Mouse (Mus musculus) frontal cortex, postnatal 10 days (tissue): ENCODE results near the gene Ddx58.
A peak's percentile ranks its signal among the peaks of the same experiment; 100 is the strongest.

Experiments
- DNase-seq, 2 experiments: peaks; one replicate each; pipeline ENCODE4 v3.0.0; 2022; ENCODE audit warnings: low spot score in 2 of 2, mixed read lengths in 1 of 2

The Ddx58 gene

DNA sequence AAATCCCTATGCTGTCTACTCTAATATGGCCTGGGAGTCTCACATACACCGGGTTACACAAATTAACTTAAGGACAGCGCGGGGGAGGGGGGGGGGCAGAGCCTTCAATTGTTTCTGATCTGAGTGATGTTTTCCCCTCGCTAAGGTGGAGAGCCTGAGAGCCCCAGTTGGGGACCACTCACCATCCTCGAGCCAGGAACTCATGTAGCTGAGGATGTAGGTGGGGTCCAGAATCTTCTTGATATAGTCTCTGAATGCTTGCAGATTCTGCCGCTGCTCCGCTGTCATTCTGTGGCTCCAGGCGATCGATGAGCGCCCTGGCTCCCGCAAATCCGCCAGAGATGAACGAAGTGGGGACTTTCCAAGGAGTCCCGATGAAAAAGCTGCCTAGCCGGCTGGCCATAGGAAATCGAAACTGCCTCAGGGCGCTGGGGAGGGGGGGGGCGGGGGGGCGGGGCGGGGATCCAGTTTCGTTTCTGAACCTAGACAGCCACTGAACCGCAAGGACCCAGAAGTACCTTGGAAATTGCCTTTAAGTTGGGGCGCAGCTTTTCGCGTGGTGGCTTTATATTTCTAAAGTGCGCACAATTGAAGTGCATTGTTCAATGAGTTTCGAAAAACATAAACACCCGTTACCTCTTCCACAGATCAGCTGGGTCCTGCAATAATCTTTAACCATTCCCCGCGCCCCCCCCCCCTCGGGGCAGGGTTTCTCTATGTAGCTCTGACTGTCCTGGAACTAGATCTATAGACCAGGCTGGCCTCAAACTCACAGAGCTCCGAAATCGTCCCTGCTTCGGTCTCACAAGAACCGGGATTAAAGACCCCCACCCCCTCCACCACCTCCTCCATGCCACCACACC lies at the start of gene Ddx58:
TSS of gene Ddx58 (minus strand) at position 420 of the 863 bp plus-strand sequence.
- no peak for DNase-seq

GRCm38 (mm10) chr4:40289046-40289445 lies 49.4 kb upstream of the Ddx58 start:
- no peak for DNase-seq

DNA sequence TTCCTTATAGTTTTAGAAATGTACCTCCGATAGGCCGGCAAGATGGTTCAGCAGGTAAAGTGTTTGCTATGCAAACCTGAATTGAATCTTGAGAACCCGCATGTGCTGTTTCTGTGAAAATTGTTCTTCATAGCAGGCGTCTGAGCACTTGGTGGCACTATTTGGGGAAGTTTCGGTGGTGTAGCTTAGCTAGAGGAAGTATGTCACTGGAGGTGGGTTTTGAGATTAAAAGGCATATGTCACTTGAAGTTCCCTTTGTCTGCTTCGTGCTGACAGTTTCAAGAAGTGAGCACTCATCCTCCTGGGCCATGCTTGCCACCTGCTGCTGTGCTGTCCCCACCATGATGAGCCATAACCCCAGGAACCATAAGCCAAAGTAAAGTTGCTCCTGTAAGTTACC lies 47.8 kb upstream of the Ddx58 start:
- DNase-seq = no peak

DNA sequence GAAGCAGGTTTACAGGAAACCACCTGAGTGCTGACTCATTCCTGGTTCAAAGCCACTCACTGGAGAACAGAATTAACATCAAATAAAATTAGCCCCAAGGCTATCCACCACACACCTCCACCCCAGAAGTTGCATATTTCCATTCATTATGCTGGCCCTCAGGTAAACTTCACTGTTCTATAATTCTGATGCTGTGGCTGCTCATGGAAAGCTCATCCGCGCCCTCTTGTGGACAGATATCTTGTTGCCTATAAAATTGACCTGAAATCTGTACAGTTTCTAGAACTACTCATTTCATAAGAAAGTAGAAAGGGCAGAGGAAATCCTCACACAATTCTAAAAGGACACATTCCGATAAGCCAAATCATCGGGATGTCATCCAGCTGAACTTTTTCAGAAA lies 46.0 kb upstream of the Ddx58 start:
- peak in 1 of 2 experiments; percentile 47 for DNase-seq

GRCm38 (mm10) chr4:40279276-40279900 lies 39.8 kb upstream of the Ddx58 start, which contains the start of gene Ndufb6:
Ndufb6 (minus strand) TSS chr4:40279421.
- peak; percentile 82 to 92 for DNase-seq

- no peak for DNase-seq
These were observed 39.2 kb upstream of the Ddx58 start for GRCm38 (mm10) chr4:40278880-40279275.

DNA sequence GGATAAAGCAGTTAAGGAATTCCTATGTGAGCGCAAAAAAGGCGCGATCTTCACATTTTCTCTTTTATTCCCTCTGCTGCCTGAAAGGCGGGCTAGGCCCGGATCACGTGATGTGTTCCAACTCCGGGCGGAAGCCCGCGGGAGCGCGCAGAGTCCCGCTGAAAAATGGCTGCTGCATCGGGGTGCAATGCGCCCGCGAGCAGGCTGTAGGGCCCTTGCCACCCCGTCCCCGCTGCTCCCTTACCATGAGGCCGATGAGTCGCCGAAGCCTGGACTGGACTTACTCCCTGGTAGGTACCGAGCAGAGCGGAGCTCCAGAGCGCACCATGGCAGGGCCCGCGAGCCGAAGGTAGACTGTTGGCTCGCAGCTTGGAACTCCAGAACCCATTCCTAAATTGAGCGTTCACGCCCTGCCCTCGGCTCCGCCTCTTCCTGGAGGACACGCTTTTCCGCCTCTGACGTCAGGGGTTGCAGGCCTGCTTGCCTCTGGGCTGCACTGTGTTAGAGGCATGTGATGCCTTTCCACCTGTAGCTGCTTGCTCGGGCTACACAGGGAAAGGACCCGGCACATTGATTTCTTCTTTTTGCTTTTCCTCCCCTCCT lies 29.9 kb upstream of the Ddx58 start, which contains the start of the genes Smim27 and Topors:
TSS of gene Smim27 (plus strand) at position 150 of the 603 bp plus-strand sequence.
TSS of gene Topors (minus strand) at position 421 of the 603 bp plus-strand sequence.
- DNase-seq = peak; percentile 90 to 93

DNA sequence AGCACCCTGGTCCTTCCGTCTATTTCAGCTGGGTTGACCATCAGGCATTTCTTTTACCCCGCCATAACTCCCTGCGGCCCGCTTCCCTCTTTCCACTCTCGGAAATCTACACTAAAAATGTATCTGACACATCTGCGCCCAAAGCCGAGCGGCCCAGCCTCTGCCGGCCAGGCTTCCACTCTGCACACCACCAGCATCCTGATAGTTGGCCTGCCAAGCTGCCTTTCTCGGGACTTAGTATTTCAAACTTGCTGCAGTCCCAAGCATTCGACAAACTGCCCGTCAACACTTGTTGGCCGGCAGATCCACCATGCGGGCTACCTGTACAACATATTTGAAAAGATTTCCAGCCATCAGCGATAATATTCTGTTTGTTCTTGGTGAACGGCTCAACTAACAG lies 29.2 kb upstream of the Ddx58 start:
- peak in 1 of 2 experiments; percentile 32 for DNase-seq

GRCm38 (mm10) chr4:40268204-40268813 lies 28.7 kb upstream of the Ddx58 start:
- DNase-seq = peak; percentile 91 to 94

DNA sequence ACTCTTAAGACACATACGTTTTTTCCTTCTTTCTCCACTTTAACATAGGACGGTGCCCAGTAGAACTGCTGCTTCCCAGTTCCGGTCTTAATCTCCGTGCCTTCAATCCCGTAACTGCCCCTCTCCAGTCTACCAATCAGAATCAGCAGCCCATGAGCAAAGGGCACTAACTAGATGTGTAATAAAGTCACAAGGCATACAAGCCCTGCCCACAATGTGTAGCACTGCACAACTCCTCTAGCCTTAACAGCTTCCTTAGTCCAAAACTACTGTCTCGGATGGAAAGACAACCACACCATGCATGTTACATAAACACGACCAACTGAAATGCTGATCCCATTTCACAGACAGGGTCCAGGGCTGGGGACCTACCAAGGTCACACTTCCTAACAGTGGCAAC lies 28.1 kb upstream of the Ddx58 start:
- DNase-seq = no peak

DNA sequence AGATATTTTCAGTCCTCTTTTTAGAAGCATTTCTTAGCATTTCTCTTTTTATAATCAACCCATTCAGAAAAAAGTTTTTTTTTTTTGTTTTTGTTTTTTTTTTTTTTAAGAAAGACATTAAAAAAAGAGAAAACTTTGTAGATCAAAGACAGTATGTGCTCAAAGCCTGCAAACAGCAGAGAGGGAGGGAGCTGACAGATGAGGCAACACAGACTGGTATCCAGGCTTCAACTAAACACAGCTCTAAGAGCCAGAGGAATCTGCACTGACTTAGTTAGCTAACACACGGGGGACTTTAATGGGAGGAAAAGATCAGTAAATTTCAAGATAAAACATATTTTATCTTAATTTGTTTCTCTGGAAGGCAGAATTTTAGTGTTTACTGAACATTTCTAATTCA lies 24.7 kb upstream of the Ddx58 start:
- DNase-seq = no peak

GRCm38 (mm10) chr4:40254385-40255103 lies 14.9 kb upstream of the Ddx58 start:
- DNase-seq = no peak

- DNase-seq = no peak
These were observed 14.1 kb upstream of the Ddx58 start for GRCm38 (mm10) chr4:40253766-40254165.

DNA sequence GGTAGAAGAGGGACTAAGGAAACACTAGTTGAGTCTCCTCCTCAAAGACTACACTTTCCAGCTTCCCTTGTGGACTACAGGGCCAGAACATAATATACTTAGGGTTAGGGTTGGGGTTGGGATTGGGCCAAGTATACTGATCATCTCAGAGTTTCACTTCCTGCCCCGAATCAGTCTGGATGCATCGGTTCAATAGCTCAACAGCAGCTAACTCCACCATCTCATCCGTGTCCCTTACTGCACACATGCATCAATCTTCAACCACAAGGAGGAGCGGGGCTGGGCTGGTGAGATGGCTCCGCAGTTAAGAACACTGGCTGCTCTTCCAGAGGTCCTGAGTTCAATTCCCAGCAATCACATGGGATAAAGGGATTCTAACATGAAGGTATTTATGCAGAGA lies 11.4 kb upstream of the Ddx58 start:
- DNase-seq = no peak

DNA sequence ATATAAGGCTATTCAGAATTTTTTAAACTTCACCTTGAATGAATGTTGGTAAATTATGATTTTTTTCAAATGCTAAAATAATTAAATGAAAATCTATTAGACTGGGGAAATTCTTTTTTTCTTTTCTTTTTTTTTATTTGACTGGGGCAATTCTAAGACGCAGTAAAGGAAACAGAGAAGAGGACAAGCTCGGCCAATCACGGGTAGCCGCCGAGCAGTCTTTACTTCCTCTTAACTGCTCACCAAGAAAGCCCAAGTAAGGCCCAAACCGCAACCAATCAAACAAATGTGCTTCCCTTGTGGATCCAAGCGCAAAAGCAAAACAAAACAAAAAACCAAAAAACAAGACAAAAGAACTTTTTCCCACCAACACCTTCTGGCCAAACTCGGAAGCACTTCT lies 4.4 kb upstream of the Ddx58 start:
- no peak for DNase-seq

DNA sequence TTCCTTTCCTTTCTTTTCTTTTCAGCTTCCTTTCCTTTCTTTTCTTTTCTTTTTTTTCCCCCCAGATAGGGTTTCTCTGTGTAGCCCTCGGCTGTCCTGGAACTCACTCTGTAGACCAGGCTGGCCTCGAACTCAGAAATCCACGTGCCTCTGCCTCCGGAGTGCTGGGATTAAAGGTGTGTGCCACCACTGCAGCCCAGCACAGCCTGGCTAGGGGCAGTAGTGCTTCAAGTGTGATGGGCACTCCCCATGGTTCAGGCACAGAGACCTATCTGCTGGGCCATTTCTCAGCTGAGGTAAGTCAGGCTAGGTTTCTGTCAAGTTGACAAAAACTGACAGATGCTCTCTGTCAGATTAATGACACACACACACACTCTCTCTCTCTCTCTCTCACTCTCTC lies 3.4 kb upstream of the Ddx58 start:
- no peak for DNase-seq

DNA sequence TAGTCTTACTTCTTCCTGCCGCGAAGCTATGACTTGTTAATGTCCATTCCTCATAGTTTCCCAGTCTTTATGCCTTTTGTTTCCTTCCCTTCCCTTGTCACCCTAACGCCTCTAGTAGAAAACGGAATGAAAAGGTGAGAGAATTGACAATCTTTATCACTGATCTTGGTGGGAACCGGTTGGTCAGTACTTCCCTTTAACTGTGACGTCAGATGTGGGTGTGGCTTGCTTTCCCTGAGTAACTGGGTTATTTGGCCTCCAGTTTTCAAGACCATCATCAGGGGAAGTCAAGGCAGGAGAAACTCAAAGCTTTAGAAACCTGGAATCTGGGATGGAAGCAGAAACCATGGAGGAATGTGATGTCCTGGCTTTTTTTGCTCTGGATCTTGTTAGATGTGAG lies 2.3 kb upstream of the Ddx58 start:
- DNase-seq = no peak

DNA sequence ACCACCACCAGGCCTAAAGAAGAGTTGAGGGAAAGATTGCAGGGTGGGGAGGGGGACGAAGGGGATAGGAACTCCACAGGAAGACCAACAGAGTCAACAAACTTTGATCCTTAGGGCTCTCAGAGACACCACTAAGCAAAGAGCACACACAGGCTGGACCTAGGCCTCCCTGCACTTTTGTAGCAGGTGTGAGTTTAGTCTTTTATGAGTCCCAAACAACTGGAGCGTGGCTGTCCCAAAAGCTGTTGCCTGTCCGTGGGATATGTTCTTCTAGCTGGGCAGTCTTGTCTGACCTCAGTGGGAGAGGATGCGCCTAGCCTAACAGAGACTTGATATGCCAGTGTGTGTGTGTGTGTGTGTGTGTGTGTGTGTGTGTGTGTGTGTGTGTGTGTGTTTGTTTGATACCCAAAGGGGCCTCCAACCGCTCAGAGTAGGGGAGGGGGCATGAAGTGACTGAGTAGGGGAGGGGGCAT lies 680 bp upstream of the Ddx58 start:
- no peak for DNase-seq

GRCm38 (mm10) chr4:40238483-40239408 lies 882 bp downstream of the Ddx58 start:
- DNase-seq = no peak

DNA sequence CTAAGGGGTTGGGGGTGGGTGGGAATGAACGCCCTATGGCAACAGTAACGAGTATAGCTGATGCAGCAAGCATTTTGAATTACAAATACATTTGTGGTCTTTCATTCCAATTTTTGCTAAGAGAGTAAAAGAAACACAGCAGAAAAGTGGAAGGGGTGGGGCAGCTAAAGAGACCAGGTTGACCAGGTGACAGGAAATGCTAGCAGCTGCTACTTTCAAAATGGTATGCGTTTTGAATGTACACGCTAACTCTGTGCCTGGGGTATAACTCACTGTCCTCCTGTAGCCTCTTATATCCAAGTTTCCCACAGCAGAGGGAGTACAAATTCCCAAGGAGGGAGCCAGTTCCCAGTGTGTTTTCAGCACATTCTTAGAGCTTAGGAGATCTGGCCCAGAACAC lies 2.8 kb downstream of the Ddx58 start:
- DNase-seq = no peak
